Mouse (Mus musculus) cerebellum, adult 2 months (tissue): ENCODE measurements around the gene Bicdl2.

Experiments
- CTCF ChIP-seq: fragments of 200-500 bp; IDR thresholded peaks from 2 replicates; pipeline ENCODE4 v1.5.1; 2011; ENCODE audit warnings: low read depth, mild to moderate bottlenecking, control low read depth, low read length, moderate library complexity, borderline replicate concordance; ENCODE audit not compliant: insufficient read depth
- POLR2A ChIP-seq: fragments of 200-500 bp; IDR thresholded peaks from 2 replicates; pipeline ENCODE4 v1.6.1; 2011; ENCODE audit warnings: low read length, control low read depth, borderline replicate concordance; ENCODE audit not compliant: insufficient read depth

GRCm38 (mm10) chr17:23682530-23682929 is 22.2 kb downstream of the Bicdl2 start:
- TF ChIP-seq CTCF, result no peak
- no peak for TF ChIP-seq POLR2A
